Mouse (Mus musculus) skeletal muscle tissue, adult 2 months (tissue): ENCODE results near the gene Drap1.

ENCODE experiments used
- DNase-seq: peaks from one replicate; pipeline ENCODE4 v3.0.0-alpha.2; 2012; ENCODE audit warnings: low read depth, low spot score

Gene Drap1

GRCm38 (mm10) chr19:5383326-5383725, 41.5 kb downstream of the Drap1 start:
- DNase-seq: no peak

GRCm38 (mm10) chr19:5377446-5377845, 47.3 kb downstream of the Drap1 start:
- no peak for DNase-seq

- no peak for DNase-seq
These were observed 50.0 kb downstream of the Drap1 start for GRCm38 (mm10) chr19:5374748-5375147.

- no peak for DNase-seq
These were observed 50.6 kb downstream of the Drap1 start for GRCm38 (mm10) chr19:5374177-5374576.
